Mouse (Mus musculus): ENCODE measurements around the gene Ppp1r3f. TPM values are rescaled to one million over a fixed set of nuclear protein-coding genes. Genes with fewer than 3 reads are reported as not detected.

Gene Ppp1r3f
- 1 to 10 TPM; 1.3 to 1.6 TPM for total RNA-seq (2023)

GRCm38 (mm10) chrX:7574087-7574884, at the start of gene Ppp1r3f:
Gene Ppp1r3f (minus strand): TSS chrX:7574283.

GRCm38 (mm10) chrX:7606783-7607182, 32.7 kb upstream of the Ppp1r3f start, which contains the start of gene Cacna1f:
Gene Cacna1f (plus strand): TSS chrX:7607083.

GRCm38 (mm10) chrX:7604879-7605574, 30.9 kb upstream of the Ppp1r3f start, which contains the start of gene Ccdc22:
Gene Ccdc22 (minus strand): TSS chrX:7605517.

GRCm38 (mm10) chrX:7573176-7574086, 652 bp downstream of the Ppp1r3f start, which contains the start of gene Foxp3:
Gene Foxp3 (plus strand): TSS chrX:7573644.

Other genes with a start within 250 kb of the Ppp1r3f start
- gene Usp27x, start 198.5 kb downstream of the Ppp1r3f start, total RNA-seq (2023), result under 1 TPM; 0.18 to 0.66 TPM
- gene Foxp3, start 639 bp downstream of the Ppp1r3f start, total RNA-seq (2023), result under 1 TPM in 1 of 2 experiments, not detected in 1; 0.58 TPM
- 10 to 100 TPM; 17.3 to 20.8 TPM for gene Ccdc22, start 31.2 kb upstream of the Ppp1r3f start, total RNA-seq (2023)
- under 1 TPM; 0.24 to 0.49 TPM for gene Cacna1f, start 32.8 kb upstream of the Ppp1r3f start, total RNA-seq (2023)
- gene Syp, start 64.2 kb upstream of the Ppp1r3f start, total RNA-seq (2023), result 1 to 10 TPM; 1.3 to 2.0 TPM
- 10 to 100 TPM; 39.8 to 50.1 TPM for gene Prickle3, start 83.0 kb upstream of the Ppp1r3f start, total RNA-seq (2023)
- gene Plp2, start 97.1 kb upstream of the Ppp1r3f start, total RNA-seq (2023), result 100 to 1,000 TPM; 469 to 499 TPM
- under 1 TPM; 0.27 to 0.35 TPM for gene Magix, start 107.0 kb upstream of the Ppp1r3f start, total RNA-seq (2023)
- 10 to 100 TPM; 30.3 to 38.9 TPM for gene Gpkow, start 122.8 kb upstream of the Ppp1r3f start, total RNA-seq (2023)
- 10 to 100 TPM; 46.7 to 57.0 TPM for gene Wdr45, start 140.1 kb upstream of the Ppp1r3f start, total RNA-seq (2023)
- not detected for gene Gm45208, start 148.0 kb upstream of the Ppp1r3f start, total RNA-seq (2023)
- gene Praf2, start 154.2 kb upstream of the Ppp1r3f start, total RNA-seq (2023), result 1 to 10 TPM; 3.8 to 5.6 TPM
- gene Ccdc120, start 176.6 kb upstream of the Ppp1r3f start, total RNA-seq (2023), result under 1 TPM in 1 of 2 experiments, not detected in 1; 0.18 TPM
- 10 to 100 TPM; 63.8 to 76.2 TPM for gene Tfe3, start 188.3 kb upstream of the Ppp1r3f start, total RNA-seq (2023)
- gene Gripap1, start 215.5 kb upstream of the Ppp1r3f start, total RNA-seq (2023), result 100 to 1,000 TPM; 135 to 144 TPM
- 1 to 10 TPM; 1.3 to 5.8 TPM for gene Kcnd1, start 248.0 kb upstream of the Ppp1r3f start, total RNA-seq (2023)

All from neutrophil, adult 59 days (primary cell).